Mouse (Mus musculus) erythroblast, embryonic 14.5 days (primary cell): ENCODE data around the gene Cd47.

Source experiments
- GATA1 ChIP-seq: IDR thresholded peaks from 2 replicates; pipeline ENCODE4 v1.6.1; 2012; ENCODE audit warnings: low read length, inconsistent platforms, mixed read lengths
- TAL1 ChIP-seq: IDR thresholded peaks from 3 replicates; pipeline ENCODE4 v1.6.1; 2012; ENCODE audit warnings: low read length, inconsistent platforms, mixed read lengths

DNA sequence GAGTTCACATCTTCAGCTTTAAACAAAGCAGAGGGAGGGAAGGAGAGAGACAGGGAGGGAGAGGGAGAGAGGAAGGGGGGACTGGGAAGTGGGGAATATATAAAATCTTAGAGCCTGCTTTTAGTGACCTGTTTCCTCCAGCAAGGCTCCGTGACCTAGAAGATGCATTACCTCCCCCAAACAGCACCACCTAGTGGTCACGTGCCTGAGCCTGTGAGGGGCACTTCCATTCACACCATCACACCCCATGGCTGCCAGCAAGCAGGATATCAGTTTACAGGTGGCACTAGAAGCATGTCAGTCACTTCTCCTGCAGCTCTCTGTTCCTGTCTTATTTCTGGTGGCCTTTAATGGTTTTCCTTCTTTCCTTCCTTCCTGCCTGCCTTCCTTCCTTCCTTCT is 92.6 kb downstream of the Cd47 start:
- TF ChIP-seq GATA1, result no peak
- no peak for TF ChIP-seq TAL1
